Mouse (Mus musculus): ENCODE measurements at regions not wholly inside any gene's neighbourhood (a gene's known extent, or its start where the extent isn't known, plus 50 kb on each side); places are given as distances from the start of the nearest gene placed in this dataset.

GRCm38 (mm10) chr15:72334497-72334896 is 1499.9 kb upstream of the Gm6569 start:
- WGBS: 88% methylated on average over 4 of the region's 4 CpGs
- no peaks in the 10 kb centered on the region for H3K9me3 ChIP-seq (replicated peaks; ENCODE audit: low read length)
- H3K27me3 ChIP-seq (ENCODE audit: insufficient read depth, low read length): no peaks in the 10 kb centered on the region
- DNase-seq (ENCODE audit: low spot score) (no peak), ATAC-seq (replicated peaks; ENCODE audit: low FRiP score, low read depth) (no peak)
- no peaks in the 10 kb centered on the region for H3K36me3 ChIP-seq (ENCODE audit: insufficient read depth, low read length)
- no peaks in the 10 kb centered on the region for H3K4me1 ChIP-seq (replicated peaks; ENCODE audit: insufficient read depth, low read length)
- H3K27ac ChIP-seq: no peak overlapping the region
- TF ChIP-seq CTCF (IDR thresholded peaks at IDR 0.05; ENCODE audit: low read depth): no peak
- no peak overlapping the region for H3K4me2 ChIP-seq (ENCODE audit: low read length)
- H3K4me3 ChIP-seq (replicated peaks; ENCODE audit: low read depth, low read length): no peak overlapping the region
- no peak overlapping the region for H3K9ac ChIP-seq (ENCODE audit: low read depth, low read length)

DNA sequence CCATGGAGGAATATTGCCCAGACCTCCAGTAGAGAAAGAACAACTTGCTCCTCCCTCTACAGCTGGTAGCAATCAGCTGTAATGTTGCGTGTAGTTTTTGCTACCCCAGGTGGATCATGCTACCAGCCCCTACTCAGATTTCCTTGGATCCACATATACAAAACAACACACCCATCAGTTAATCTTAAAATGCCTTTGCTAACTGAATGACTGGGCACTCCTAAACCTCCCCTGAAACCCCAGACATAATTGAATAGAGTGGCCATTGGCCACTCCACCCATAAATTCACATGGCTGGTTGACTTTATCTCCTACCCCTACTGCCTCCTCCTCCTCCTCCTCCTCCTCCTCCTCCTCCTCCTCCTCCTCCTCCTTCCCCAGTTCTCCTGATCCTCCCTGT is 1494.7 kb upstream of the Gm6569 start:
- Histone ChIP-seq H3K27ac (no peak overlapping the region), H3K9ac (ENCODE audit: low read depth, low read length) (no peak overlapping the region), H3K4me2 (ENCODE audit: low read length) (no peak overlapping the region), H3K4me3 (replicated peaks; ENCODE audit: low read depth, low read length) (no peak overlapping the region), H3K4me1 (replicated peaks; ENCODE audit: insufficient read depth, low read length) (no peaks in the 10 kb centered on the region), H3K9me3 (replicated peaks; ENCODE audit: low read length) (no peaks in the 10 kb centered on the region), H3K36me3 (ENCODE audit: insufficient read depth, low read length) (no peaks in the 10 kb centered on the region), H3K27me3 (ENCODE audit: insufficient read depth, low read length) (no peaks in the 10 kb centered on the region)
- ATAC-seq (replicated peaks; ENCODE audit: low FRiP score, low read depth): 0 out of 2 replicates have a peak, but pooled peaks have one; percentile 10
- WGBS: 29% methylated on average over 1 of the region's 1 CpGs
- TF ChIP-seq CTCF (IDR thresholded peaks at IDR 0.05; ENCODE audit: low read depth): no peak
- DNase-seq (ENCODE audit: low spot score): peak; percentile 28

GRCm38 (mm10) chr15:72341991-72342390 is 1492.4 kb upstream of the Gm6569 start:
- Histone ChIP-seq H3K4me3 (replicated peaks; ENCODE audit: low read depth, low read length) (no peak overlapping the region), H3K36me3 (ENCODE audit: insufficient read depth, low read length) (no peaks in the 10 kb centered on the region), H3K9me3 (replicated peaks; ENCODE audit: low read length) (no peaks in the 10 kb centered on the region), H3K27me3 (ENCODE audit: insufficient read depth, low read length) (no peaks in the 10 kb centered on the region), H3K4me2 (ENCODE audit: low read length) (no peak overlapping the region), H3K9ac (ENCODE audit: low read depth, low read length) (no peak overlapping the region), H3K4me1 (replicated peaks; ENCODE audit: insufficient read depth, low read length) (no peaks in the 10 kb centered on the region), H3K27ac (no peak overlapping the region)
- DNase-seq (ENCODE audit: low spot score): no peak
- no peak for TF ChIP-seq CTCF (IDR thresholded peaks at IDR 0.05; ENCODE audit: low read depth)
- no peak for ATAC-seq (replicated peaks; ENCODE audit: low FRiP score, low read depth)
- WGBS: 79% methylated on average over 2 of the region's 2 CpGs

GRCm38 (mm10) chr15:72342504-72342903 is 1491.9 kb upstream of the Gm6569 start:
- DNase-seq (ENCODE audit: low spot score) (no peak), ATAC-seq (replicated peaks; ENCODE audit: low FRiP score, low read depth) (no peak)
- no peak overlapping the region for H3K4me2 ChIP-seq (ENCODE audit: low read length)
- no peaks in the 10 kb centered on the region for H3K9me3 ChIP-seq (replicated peaks; ENCODE audit: low read length)
- TF ChIP-seq CTCF (IDR thresholded peaks at IDR 0.05; ENCODE audit: low read depth): no peak
- no peak overlapping the region for H3K4me3 ChIP-seq (replicated peaks; ENCODE audit: low read depth, low read length)
- no peaks in the 10 kb centered on the region for H3K4me1 ChIP-seq (replicated peaks; ENCODE audit: insufficient read depth, low read length)
- WGBS: 81% methylated on average over 4 of the region's 4 CpGs
- H3K27me3 ChIP-seq (ENCODE audit: insufficient read depth, low read length): no peaks in the 10 kb centered on the region
- H3K9ac ChIP-seq (ENCODE audit: low read depth, low read length): no peak overlapping the region
- no peak overlapping the region for H3K27ac ChIP-seq
- H3K36me3 ChIP-seq (ENCODE audit: insufficient read depth, low read length): no peaks in the 10 kb centered on the region

DNA sequence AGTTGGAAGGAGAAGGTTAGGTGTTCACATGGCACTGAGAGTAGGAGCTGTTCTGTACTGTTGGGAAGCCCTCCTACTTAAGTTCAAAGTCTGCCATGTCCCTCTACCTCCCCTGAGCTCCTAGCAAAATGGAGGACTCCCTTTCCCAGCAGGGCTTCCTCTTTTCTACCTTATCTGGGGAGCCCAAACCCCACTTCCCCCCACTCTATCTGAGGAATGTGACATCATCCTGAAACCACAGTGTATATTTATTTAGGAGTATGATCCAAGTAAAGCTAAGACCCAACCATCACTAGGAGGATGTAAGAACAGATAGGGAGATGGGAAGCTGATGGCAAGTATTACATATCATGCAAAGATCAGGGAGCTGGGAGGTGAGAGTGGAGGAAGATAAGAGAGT is 1490.6 kb upstream of the Gm6569 start:
- TF ChIP-seq CTCF (IDR thresholded peaks at IDR 0.05; ENCODE audit: low read depth): no peak
- H3K4me2 ChIP-seq (ENCODE audit: low read length): no peak overlapping the region
- H3K9ac ChIP-seq (ENCODE audit: low read depth, low read length): no peak overlapping the region
- DNase-seq (ENCODE audit: low spot score) (no peak), ATAC-seq (replicated peaks; ENCODE audit: low FRiP score, low read depth) (no peak)
- no peaks in the 10 kb centered on the region for H3K4me1 ChIP-seq (replicated peaks; ENCODE audit: insufficient read depth, low read length)
- no peak overlapping the region for H3K27ac ChIP-seq
- H3K36me3 ChIP-seq (ENCODE audit: insufficient read depth, low read length): no peaks in the 10 kb centered on the region
- H3K9me3 ChIP-seq (replicated peaks; ENCODE audit: low read length): no peaks in the 10 kb centered on the region
- H3K27me3 ChIP-seq (ENCODE audit: insufficient read depth, low read length): no peaks in the 10 kb centered on the region
- no peak overlapping the region for H3K4me3 ChIP-seq (replicated peaks; ENCODE audit: low read depth, low read length)

- Histone ChIP-seq H3K27me3 (ENCODE audit: insufficient read depth, low read length) (no peaks in the 10 kb centered on the region), H3K9me3 (replicated peaks; ENCODE audit: low read length) (no peaks in the 10 kb centered on the region), H3K4me1 (replicated peaks; ENCODE audit: insufficient read depth, low read length) (no peaks in the 10 kb centered on the region), H3K4me3 (replicated peaks; ENCODE audit: low read depth, low read length) (no peak overlapping the region), H3K4me2 (ENCODE audit: low read length) (no peak overlapping the region), H3K27ac (no peak overlapping the region), H3K9ac (ENCODE audit: low read depth, low read length) (no peak overlapping the region), H3K36me3 (ENCODE audit: insufficient read depth, low read length) (no peaks in the 10 kb centered on the region)
- DNase-seq (ENCODE audit: low spot score): no peak
- no peak for ATAC-seq (replicated peaks; ENCODE audit: low FRiP score, low read depth)
- TF ChIP-seq CTCF (IDR thresholded peaks at IDR 0.05; ENCODE audit: low read depth): no peak
- WGBS: 83% methylated on average over 4 of the region's 4 CpGs
Observed at GRCm38 (mm10) chr15:72353371-72353770, 1481.0 kb upstream of the Gm6569 start.

DNA sequence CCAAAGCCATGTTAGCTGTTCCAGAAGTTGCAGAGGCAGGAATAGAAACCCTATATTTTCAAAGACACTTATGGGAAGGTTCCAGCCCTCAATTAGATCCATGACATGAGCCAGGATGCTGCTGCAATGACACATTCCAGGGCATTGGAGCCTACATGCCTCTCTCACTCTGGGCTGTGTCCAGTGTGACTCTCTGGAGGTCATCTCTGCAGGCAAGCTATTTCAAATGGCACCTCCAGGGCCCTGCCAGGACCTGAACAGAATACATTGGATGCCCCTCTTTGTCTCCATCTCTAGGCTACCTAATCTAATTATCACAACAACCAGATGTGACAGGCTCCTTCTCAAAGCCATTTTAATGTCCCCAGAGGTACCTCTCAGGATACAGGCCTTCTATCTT is 1478.7 kb upstream of the Gm6569 start:
- Histone ChIP-seq H3K27me3 (ENCODE audit: insufficient read depth, low read length) (no peaks in the 10 kb centered on the region), H3K9me3 (replicated peaks; ENCODE audit: low read length) (no peaks in the 10 kb centered on the region), H3K4me3 (replicated peaks; ENCODE audit: low read depth, low read length) (no peak overlapping the region), H3K4me2 (ENCODE audit: low read length) (no peak overlapping the region), H3K36me3 (ENCODE audit: insufficient read depth, low read length) (no peaks in the 10 kb centered on the region), H3K9ac (ENCODE audit: low read depth, low read length) (no peak overlapping the region), H3K4me1 (replicated peaks; ENCODE audit: insufficient read depth, low read length) (no peaks in the 10 kb centered on the region), H3K27ac (no peak overlapping the region)
- DNase-seq (ENCODE audit: low spot score) (no peak), ATAC-seq (replicated peaks; ENCODE audit: low FRiP score, low read depth) (no peak)
- no peak for TF ChIP-seq CTCF (IDR thresholded peaks at IDR 0.05; ENCODE audit: low read depth)

Data from kidney, postnatal 0 days (tissue).